ENCODE assay signal across 9 mouse cellular contexts in genomic region chr10:88708671-88709523, GRCm38 (mm10). TPM values are rescaled to one million over a fixed set of nuclear protein-coding genes. Genes with fewer than 3 reads are reported as not detected.
A peak's percentile ranks its signal among the peaks of the same experiment; 100 is the strongest.
DNase-seq lines count a peak whose midpoint lies in the region; ATAC-seq and TF ChIP-seq lines count a peak whose summit lies in the region.
"Had no signal": no experiment of that assay in that cellular context is flagged by ENCODE, and none has a peak within 500 bp of the region (broad histone marks: within the 10 kb centered on the region; RNA-seq: fewer than 3 reads in every experiment).

No protein-coding gene starts in this region.

- peak overlapping the region; percentile 46 for H3K27ac ChIP-seq in layer of hippocampus, adult 2 months

- DNase-seq in right cerebral cortex, adult 18-20 months, result peak; percentile 76
- DNase-seq in right cerebral cortex, postnatal 14 days, result no peak
- peak; percentile 95 for DNase-seq in R1 (ENCODE audit: low read depth, low spot score)
- peak; percentile 35 to 78 for DNase-seq in layer of hippocampus, adult 2 months (ENCODE audit: low spot score in 2 of 2)
- peak; percentile 87 for DNase-seq in telencephalon, adult 2 months (ENCODE audit: low read depth, low spot score)
- no peak for DNase-seq in thymus, adult 18-20 months
- DNase-seq: cerebellum, adult 11-12 months; kidney, adult 2 months had no signal

- no peak overlapping the region for H3K4me3 ChIP-seq in layer of hippocampus, adult 2 months

- no peak for TF ChIP-seq CTCF in layer of hippocampus, adult 2 months (conservative IDR thresholded peaks at IDR 0.05)

- ATAC-seq in erythroid progenitor cell, adult 5-6 weeks (replicated peaks; ENCODE audit: low FRiP score, poor library complexity, severe bottlenecking), result no peak

RNA-seq across cellular contexts. Expression of gene Arl1, which starts 21.8 kb away (rescaled TPM):
- 100 to 1,000 TPM; 132 TPM for total RNA-seq in layer of hippocampus, adult 2 months (2021)
- 19.3 and 24.9 TPM in 2 replicates for total RNA-seq in erythroid progenitor cell, adult 5-6 weeks (2015; ENCODE audit: low replicate concordance)
- total RNA-seq in erythroid progenitor cell, adult 5-6 weeks (2017; ENCODE audit: low replicate concordance), result 11.6 and 16.9 TPM in 2 replicates

RNA-seq across cellular contexts. Expression of gene Spic, which starts 24.1 kb away (rescaled TPM):
- not detected for total RNA-seq in layer of hippocampus, adult 2 months (2021)
- 8.8 and 17.7 TPM in 2 replicates for total RNA-seq in erythroid progenitor cell, adult 5-6 weeks (2015; ENCODE audit: low replicate concordance)
- total RNA-seq in erythroid progenitor cell, adult 5-6 weeks (2017; ENCODE audit: low replicate concordance), result 9.1 and 17.9 TPM in 2 replicates

Comparison
In these comparisons a context has a peak if more than half of its experiments do, and no peak if none do; other contexts are left out.
1. DNase-seq: peak in right cerebral cortex, adult 18-20 months (single experiment), R1 (single experiment), layer of hippocampus, adult 2 months (2 of 2) and telencephalon, adult 2 months (single experiment); none in right cerebral cortex, postnatal 14 days (single experiment) and thymus, adult 18-20 months (0 of 2).
2. RNA of gene Arl1, which starts 21.8 kb away (total RNA-seq): 132 TPM in layer of hippocampus, adult 2 months; 11.6 to 24.9 TPM in erythroid progenitor cell, adult 5-6 weeks; every median in the first group is over 4 times any median in the second.
3. RNA of gene Spic, which starts 24.1 kb away (total RNA-seq): 8.8 to 17.9 TPM in erythroid progenitor cell, adult 5-6 weeks; not detected in layer of hippocampus, adult 2 months; every median in the first group is over 4 times any median in the second.